Mouse (Mus musculus): Measurements from ENCODE around the gene Pllp. TPM values are rescaled to one million over a fixed set of nuclear protein-coding genes. Genes with fewer than 3 reads are reported as not detected.

Gene Pllp
- polyA plus RNA-seq, 1 experiment from 2014 or later: 125 TPM

DNA sequence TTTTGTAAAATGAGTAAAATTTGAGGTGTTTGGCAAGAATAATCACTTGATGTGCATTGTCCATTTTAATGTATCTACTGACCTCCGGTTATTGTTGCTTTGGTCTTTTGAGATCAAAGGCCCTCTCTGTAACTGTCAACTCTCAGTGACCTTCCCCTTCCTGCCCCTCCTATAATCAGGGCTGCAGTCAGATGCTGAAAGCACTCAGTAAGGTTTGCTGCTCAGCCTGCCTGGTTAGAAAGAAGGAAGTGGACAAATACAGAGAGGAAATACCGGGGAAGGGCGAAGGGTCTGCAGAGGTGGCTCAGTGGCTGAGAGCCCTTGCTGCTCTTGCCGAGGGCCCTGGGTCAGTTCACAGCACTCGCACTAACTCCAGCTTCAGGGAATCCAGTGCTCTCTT is 21.7 kb downstream of the Pllp start:
- no peak for ATAC-seq (ENCODE audit: insufficient read depth, low FRiP score)
- Histone ChIP-seq H3K27me3 (ENCODE audit: control insufficient read depth, insufficient read depth, low read length) (no peaks in the 10 kb centered on the region), H3K4me3 (replicated peaks; ENCODE audit: low read length) (no peak overlapping the region), H3K4me1 (ENCODE audit: control insufficient read depth, insufficient read depth, low read length) (peaks cover 9% of the 10 kb centered on the region), H3K9ac (ENCODE audit: low read length) (no peak overlapping the region), H3K27ac (ENCODE audit: low read length) (no peak overlapping the region), H3K36me3 (ENCODE audit: control insufficient read depth, insufficient read depth, low read length) (peaks cover 15% of the 10 kb centered on the region), H3K9me3 (replicated peaks; ENCODE audit: control insufficient read depth, low read length) (no peaks in the 10 kb centered on the region), H3K4me2 (ENCODE audit: low read depth, low read length) (no peak overlapping the region)
- 70% methylated on average over 5 of the region's 5 CpGs for WGBS

DNA sequence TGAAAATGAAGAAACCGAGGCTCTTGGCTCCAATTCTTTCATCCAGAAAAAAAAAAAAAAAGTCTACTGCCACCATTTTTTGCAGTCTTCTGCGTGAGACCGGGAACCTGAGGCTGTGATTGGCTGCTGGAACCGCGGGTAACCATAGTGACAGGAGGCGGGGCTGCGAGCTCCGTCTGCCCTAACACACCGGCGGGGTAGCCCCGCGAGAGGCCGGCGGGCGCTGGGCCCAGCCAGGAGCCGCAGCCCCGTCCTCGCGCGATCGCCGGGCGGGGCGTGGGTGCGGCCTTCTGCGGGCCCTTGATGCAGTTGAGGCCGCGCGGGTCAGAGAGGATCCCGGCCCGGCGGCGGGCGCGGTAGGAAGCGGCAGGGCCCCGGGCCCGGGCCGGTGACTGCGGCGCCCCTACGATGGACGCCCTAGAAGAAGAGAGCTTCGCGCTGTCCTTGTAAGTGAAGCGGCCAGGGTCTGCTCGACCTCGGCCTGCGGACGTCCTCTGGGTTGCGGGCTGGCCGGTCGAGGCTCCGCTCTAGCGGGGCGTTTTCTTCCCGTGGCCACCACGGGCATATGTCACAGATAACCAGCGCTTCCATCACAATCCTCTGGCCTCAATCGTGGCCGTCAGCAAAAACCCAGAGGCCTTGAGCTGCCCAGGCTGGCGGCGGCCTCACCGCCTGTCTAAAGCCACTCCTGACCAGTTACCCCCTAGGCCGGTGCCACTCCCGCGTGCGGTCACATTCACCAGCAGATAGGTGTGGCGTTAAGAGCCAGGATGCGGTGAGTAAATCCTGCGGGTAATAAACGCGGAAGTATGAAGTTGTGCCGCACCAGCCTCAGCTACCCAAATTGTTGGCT is 29.4 kb downstream of the Pllp start, which contains the start of gene Arl2bp:
Arl2bp (plus strand) TSS at position 145 of the 853 bp plus-strand sequence.
- WGBS: under 1% methylated on average over 74 of the region's 74 CpGs
- no peaks in the 10 kb centered on the region for H3K9me3 ChIP-seq (replicated peaks; ENCODE audit: control insufficient read depth, low read length)
- peak within 1 kb of the TSS; percentile 95 for H3K4me3 ChIP-seq (replicated peaks; ENCODE audit: low read length)
- no peaks in the 10 kb centered on the region for H3K27me3 ChIP-seq (ENCODE audit: control insufficient read depth, insufficient read depth, low read length)
- peak; percentile 99 for ATAC-seq (ENCODE audit: insufficient read depth, low FRiP score)
- peak within 1 kb of the TSS; percentile 81 for H3K4me2 ChIP-seq (ENCODE audit: low read depth, low read length)
- H3K27ac ChIP-seq (ENCODE audit: low read length): peak within 1 kb of the TSS; percentile 91
- peaks cover 5% of the 10 kb centered on the region; the same call in 1 of the 2 replicates for H3K36me3 ChIP-seq (ENCODE audit: control insufficient read depth, insufficient read depth, low read length)
- peak within 1 kb of the TSS; percentile 96 for H3K9ac ChIP-seq (ENCODE audit: low read length)
- H3K4me1 ChIP-seq (ENCODE audit: control insufficient read depth, insufficient read depth, low read length): peaks cover 9% of the 10 kb centered on the region

DNA sequence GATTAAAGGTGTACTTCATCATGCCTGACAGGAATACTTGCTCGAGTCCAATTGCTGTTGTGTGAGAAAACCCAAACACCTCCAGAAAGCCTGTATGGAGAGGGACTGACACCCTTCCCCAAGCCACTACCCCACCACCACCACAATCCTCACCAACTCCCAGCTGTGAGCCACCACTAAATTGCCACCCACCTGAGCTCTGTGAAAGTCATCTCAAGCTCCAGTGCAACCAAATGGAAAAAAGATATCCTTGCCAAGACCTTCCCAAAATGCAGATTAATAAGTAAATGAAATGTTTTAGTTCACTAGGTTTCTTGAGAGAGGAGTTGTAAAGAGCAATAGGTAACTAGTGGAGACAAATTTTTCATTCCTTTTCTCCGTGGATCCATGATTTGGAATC is 31.4 kb downstream of the Pllp start:
- no peak for ATAC-seq (ENCODE audit: insufficient read depth, low FRiP score)
- WGBS: 60% methylated on average over 2 of the region's 2 CpGs

DNA sequence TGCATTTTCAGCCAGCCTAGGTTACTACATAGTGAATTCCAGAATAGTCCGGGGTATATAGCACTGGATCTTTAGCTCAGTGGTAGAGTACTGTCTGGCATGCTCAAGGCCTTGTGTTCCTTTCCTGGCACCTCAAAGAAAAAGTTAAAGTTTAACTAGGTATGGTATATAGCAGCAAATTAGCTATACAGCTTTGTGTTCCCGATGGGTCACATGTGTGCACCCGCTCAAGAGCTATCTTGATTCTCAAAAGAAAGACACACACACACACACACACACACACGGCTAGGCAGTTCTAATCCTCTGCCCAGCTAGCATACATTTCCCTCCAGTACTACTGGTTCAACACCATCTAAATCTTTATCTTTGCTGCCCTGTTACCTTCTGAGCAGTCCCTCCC is 35.7 kb downstream of the Pllp start:
- ATAC-seq (ENCODE audit: insufficient read depth, low FRiP score): peak; percentile 94
- Histone ChIP-seq H3K4me2 (ENCODE audit: low read depth, low read length) (no peak overlapping the region), H3K27ac (ENCODE audit: low read length) (peak overlapping the region; percentile 54; the same call in 1 of the 2 replicates), H3K9me3 (replicated peaks; ENCODE audit: control insufficient read depth, low read length) (no peaks in the 10 kb centered on the region), H3K27me3 (ENCODE audit: control insufficient read depth, insufficient read depth, low read length) (no peaks in the 10 kb centered on the region), H3K4me3 (replicated peaks; ENCODE audit: low read length) (no peak overlapping the region), H3K4me1 (ENCODE audit: control insufficient read depth, insufficient read depth, low read length) (no peaks in the 10 kb centered on the region), H3K9ac (ENCODE audit: low read length) (no peak overlapping the region), H3K36me3 (ENCODE audit: control insufficient read depth, insufficient read depth, low read length) (peaks cover 9% of the 10 kb centered on the region; the same call in 1 of the 2 replicates)
- WGBS: 64% methylated on average over 4 of the region's 4 CpGs

More for the DNA sequence above, 31.4 kb downstream of the Pllp start:
- no peak overlapping the region for H3K4me3 ChIP-seq (replicated peaks; ENCODE audit: low read length)
- no peak overlapping the region for H3K4me2 ChIP-seq (ENCODE audit: low read depth, low read length)
- no peaks in the 10 kb centered on the region for H3K36me3 ChIP-seq (ENCODE audit: control insufficient read depth, insufficient read depth, low read length)
- H3K9ac ChIP-seq (ENCODE audit: low read length): no peak overlapping the region
- no peak overlapping the region for H3K27ac ChIP-seq (ENCODE audit: low read length)
- H3K27me3 ChIP-seq (ENCODE audit: control insufficient read depth, insufficient read depth, low read length): no peaks in the 10 kb centered on the region
- peaks cover 9% of the 10 kb centered on the region for H3K4me1 ChIP-seq (ENCODE audit: control insufficient read depth, insufficient read depth, low read length)
- no peaks in the 10 kb centered on the region for H3K9me3 ChIP-seq (replicated peaks; ENCODE audit: control insufficient read depth, low read length)

DNA sequence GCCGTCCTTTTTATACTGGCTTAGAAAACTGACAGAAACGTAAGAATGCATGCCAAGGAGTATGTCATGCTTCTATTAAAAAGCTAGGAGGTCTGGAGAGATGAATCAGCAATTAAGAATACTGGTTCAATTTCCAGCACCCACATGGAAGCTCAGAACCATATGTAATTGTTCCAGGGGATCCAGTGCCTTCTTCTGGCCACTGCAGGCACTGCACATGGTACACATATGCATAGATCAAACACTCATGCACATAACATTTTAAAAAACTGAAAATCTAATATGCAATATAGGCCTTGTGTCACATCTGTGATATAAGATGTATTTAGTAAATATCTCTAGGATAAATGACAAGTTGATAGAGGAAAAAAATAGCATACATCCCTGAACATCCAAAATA is 38.0 kb downstream of the Pllp start:
- Histone ChIP-seq H3K9ac (ENCODE audit: low read length) (no peak overlapping the region), H3K27ac (ENCODE audit: low read length) (no peak overlapping the region), H3K4me1 (ENCODE audit: control insufficient read depth, insufficient read depth, low read length) (no peaks in the 10 kb centered on the region), H3K9me3 (replicated peaks; ENCODE audit: control insufficient read depth, low read length) (no peaks in the 10 kb centered on the region), H3K36me3 (ENCODE audit: control insufficient read depth, insufficient read depth, low read length) (peaks cover 9% of the 10 kb centered on the region; the same call in 1 of the 2 replicates), H3K4me3 (replicated peaks; ENCODE audit: low read length) (no peak overlapping the region), H3K4me2 (ENCODE audit: low read depth, low read length) (no peak overlapping the region), H3K27me3 (ENCODE audit: control insufficient read depth, insufficient read depth, low read length) (no peaks in the 10 kb centered on the region)
- 88% methylated on average over 2 of the region's 2 CpGs for WGBS
- ATAC-seq (ENCODE audit: insufficient read depth, low FRiP score): no peak

DNA sequence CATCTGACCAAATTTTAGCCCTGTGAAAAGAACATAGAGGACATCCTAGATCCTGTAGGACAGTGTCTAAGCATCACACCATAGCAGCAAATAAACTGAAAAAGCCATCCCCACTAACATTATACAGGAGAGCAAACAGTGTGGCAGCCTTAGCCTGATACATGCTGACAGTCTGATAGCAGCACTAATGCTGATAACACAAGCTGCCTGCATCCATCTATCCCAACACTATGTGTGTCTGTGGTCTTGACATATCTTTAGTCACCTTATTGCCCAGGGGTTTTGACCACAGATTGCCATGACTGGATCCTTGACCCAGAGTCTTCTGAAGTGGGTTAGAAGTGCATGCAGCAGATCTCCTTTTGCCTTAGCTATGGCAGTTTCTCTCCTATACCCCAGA is 41.1 kb downstream of the Pllp start:
- Histone ChIP-seq H3K9me3 (replicated peaks; ENCODE audit: control insufficient read depth, low read length) (no peaks in the 10 kb centered on the region), H3K27me3 (ENCODE audit: control insufficient read depth, insufficient read depth, low read length) (no peaks in the 10 kb centered on the region), H3K4me3 (replicated peaks; ENCODE audit: low read length) (no peak overlapping the region), H3K4me1 (ENCODE audit: control insufficient read depth, insufficient read depth, low read length) (no peaks in the 10 kb centered on the region), H3K27ac (ENCODE audit: low read length) (no peak overlapping the region), H3K9ac (ENCODE audit: low read length) (no peak overlapping the region), H3K4me2 (ENCODE audit: low read depth, low read length) (no peak overlapping the region), H3K36me3 (ENCODE audit: control insufficient read depth, insufficient read depth, low read length) (peaks cover 9% of the 10 kb centered on the region; the same call in 1 of the 2 replicates)
- no peak for ATAC-seq (ENCODE audit: insufficient read depth, low FRiP score)

DNA sequence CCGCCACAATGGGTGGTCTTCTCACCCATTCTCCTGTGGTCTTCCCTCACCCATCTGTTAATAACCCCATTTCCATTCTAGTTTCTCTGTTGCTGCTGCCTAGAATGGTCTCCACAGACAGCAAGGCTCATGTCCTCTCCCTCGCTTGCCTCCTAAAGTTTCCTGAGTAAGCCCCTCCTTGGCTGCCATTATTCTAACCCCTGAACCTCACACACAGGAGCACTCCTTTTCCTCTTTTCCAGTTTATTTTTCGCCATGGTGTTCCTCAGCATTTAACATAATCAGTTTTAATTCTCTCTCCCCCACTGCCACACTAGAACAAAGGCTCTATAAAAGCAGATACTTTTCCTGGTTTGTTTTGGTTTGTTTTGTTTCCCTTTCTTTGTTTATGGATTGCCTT is 43.1 kb downstream of the Pllp start:
- no peak for ATAC-seq (ENCODE audit: insufficient read depth, low FRiP score)
- Histone ChIP-seq H3K27me3 (ENCODE audit: control insufficient read depth, insufficient read depth, low read length) (no peaks in the 10 kb centered on the region), H3K36me3 (ENCODE audit: control insufficient read depth, insufficient read depth, low read length) (peaks cover 8% of the 10 kb centered on the region; the same call in 1 of the 2 replicates), H3K4me1 (ENCODE audit: control insufficient read depth, insufficient read depth, low read length) (no peaks in the 10 kb centered on the region), H3K27ac (ENCODE audit: low read length) (no peak overlapping the region), H3K4me2 (ENCODE audit: low read depth, low read length) (no peak overlapping the region), H3K9me3 (replicated peaks; ENCODE audit: control insufficient read depth, low read length) (no peaks in the 10 kb centered on the region), H3K9ac (ENCODE audit: low read length) (no peak overlapping the region), H3K4me3 (replicated peaks; ENCODE audit: low read length) (no peak overlapping the region)
- 91% methylated on average over 3 of the region's 3 CpGs for WGBS

DNA sequence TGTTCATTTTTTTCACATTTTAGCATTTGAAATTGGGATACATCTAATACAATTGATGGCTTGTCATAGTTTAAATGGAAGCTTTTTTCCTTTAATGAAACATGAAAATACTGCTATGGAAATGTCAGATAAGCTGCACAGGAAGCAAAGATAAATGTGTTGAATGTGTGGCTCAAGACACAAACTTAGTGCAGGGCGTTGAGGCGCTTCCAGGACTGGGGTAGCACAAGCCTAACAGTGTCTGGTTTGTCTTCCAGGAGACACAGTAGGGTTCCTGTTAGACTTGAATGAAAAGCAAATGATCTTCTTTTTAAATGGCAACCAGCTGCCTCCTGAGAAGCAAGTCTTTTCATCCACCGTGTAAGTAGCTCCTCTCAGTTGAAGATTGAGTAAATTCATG is 46.6 kb downstream of the Pllp start:
- Histone ChIP-seq H3K4me1 (ENCODE audit: control insufficient read depth, insufficient read depth, low read length) (no peaks in the 10 kb centered on the region), H3K9ac (ENCODE audit: low read length) (no peak overlapping the region), H3K27me3 (ENCODE audit: control insufficient read depth, insufficient read depth, low read length) (no peaks in the 10 kb centered on the region), H3K36me3 (ENCODE audit: control insufficient read depth, insufficient read depth, low read length) (peaks cover 12% of the 10 kb centered on the region; the same call in 1 of the 2 replicates), H3K27ac (ENCODE audit: low read length) (no peak overlapping the region), H3K4me2 (ENCODE audit: low read depth, low read length) (no peak overlapping the region), H3K4me3 (replicated peaks; ENCODE audit: low read length) (no peak overlapping the region), H3K9me3 (replicated peaks; ENCODE audit: control insufficient read depth, low read length) (no peaks in the 10 kb centered on the region)
- 80% methylated on average over 3 of the region's 3 CpGs for WGBS
- no peak for ATAC-seq (ENCODE audit: insufficient read depth, low FRiP score)

DNA sequence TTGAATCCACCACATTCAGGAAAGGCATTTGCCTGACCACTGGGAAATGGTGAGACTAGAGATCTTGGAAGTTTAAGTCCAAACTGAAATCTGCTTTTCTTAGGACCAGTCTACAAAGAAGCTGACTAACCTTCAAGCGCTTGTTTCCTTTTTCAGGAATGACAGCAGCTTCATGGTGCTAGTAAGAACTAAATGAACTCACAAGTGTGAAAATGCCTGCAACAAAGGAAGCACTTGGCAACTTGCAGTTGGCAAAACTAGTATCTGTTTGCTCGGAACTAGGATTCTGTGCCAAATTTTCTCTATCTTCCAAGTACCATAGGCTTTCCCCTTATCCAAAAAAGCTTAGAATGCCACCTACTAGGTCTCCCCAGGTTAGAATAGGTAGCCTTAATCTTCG is 49.9 kb downstream of the Pllp start:
- H3K9ac ChIP-seq (ENCODE audit: low read length): no peak overlapping the region
- peaks cover 15% of the 10 kb centered on the region; the same call in 1 of the 2 replicates for H3K36me3 ChIP-seq (ENCODE audit: control insufficient read depth, insufficient read depth, low read length)
- ATAC-seq (ENCODE audit: insufficient read depth, low FRiP score): no peak
- H3K9me3 ChIP-seq (replicated peaks; ENCODE audit: control insufficient read depth, low read length): no peaks in the 10 kb centered on the region
- H3K4me1 ChIP-seq (ENCODE audit: control insufficient read depth, insufficient read depth, low read length): no peaks in the 10 kb centered on the region
- no peak overlapping the region for H3K27ac ChIP-seq (ENCODE audit: low read length)
- no peak overlapping the region for H3K4me3 ChIP-seq (replicated peaks; ENCODE audit: low read length)
- WGBS: 94% methylated on average over 3 of the region's 3 CpGs
- no peak overlapping the region for H3K4me2 ChIP-seq (ENCODE audit: low read depth, low read length)
- H3K27me3 ChIP-seq (ENCODE audit: control insufficient read depth, insufficient read depth, low read length): no peaks in the 10 kb centered on the region
